Mouse (Mus musculus): ENCODE measurements around the gene Arhgdia. TPM values are rescaled to one million over a fixed set of nuclear protein-coding genes. Genes with fewer than 3 reads are reported as not detected.
A peak's percentile ranks its signal among the peaks of the same experiment; 100 is the strongest.

Gene Arhgdia
- polyA plus RNA-seq, 1 experiment from 2014 or later = 553 TPM

Small RNA genes within 50 kb of the gene (microRNA-seq; reads per million reads assigned to microRNA genes)
- gene Mir6936 (ENCODE audit: borderline number of aligned reads) = 6.7 reads per million, percentile 11 among the genes with 10 or more reads in this experiment

Other genes starting within 250 kb of the Arhgdia start
- gene Actg1, start 233.1 kb downstream of the Arhgdia start, polyA plus RNA-seq (2015; fragmentation: Nextera tagmentation; extraction: Ambion mirVana) = 1,815 and 1,857 TPM in 2 replicates
- gene Fscn2, start 220.1 kb downstream of the Arhgdia start, polyA plus RNA-seq (2015; fragmentation: Nextera tagmentation; extraction: Ambion mirVana) = 0.46 and 0.59 TPM in 2 replicates
- 12.8 and 15.9 TPM in 2 replicates for gene Faap100, start 202.9 kb downstream of the Arhgdia start, polyA plus RNA-seq (2015; fragmentation: Nextera tagmentation; extraction: Ambion mirVana)
- 24.8 and 29.3 TPM in 2 replicates for gene Nploc4, start 143.9 kb downstream of the Arhgdia start, polyA plus RNA-seq (2015; fragmentation: Nextera tagmentation; extraction: Ambion mirVana)
- 1.2 TPM in 2 replicates for gene Tspan10, start 139.0 kb downstream of the Arhgdia start, polyA plus RNA-seq (2015; fragmentation: Nextera tagmentation; extraction: Ambion mirVana)
- 0.14 TPM in 1 of 2 replicates, not detected in the other for gene Pde6g, start 128.1 kb downstream of the Arhgdia start, polyA plus RNA-seq (2015; fragmentation: Nextera tagmentation; extraction: Ambion mirVana)
- 15.5 and 18.5 TPM in 2 replicates for gene Oxld1, start 123.6 kb downstream of the Arhgdia start, polyA plus RNA-seq (2015; fragmentation: Nextera tagmentation; extraction: Ambion mirVana)
- 30.0 and 33.3 TPM in 2 replicates for gene Ccdc137, start 123.5 kb downstream of the Arhgdia start, polyA plus RNA-seq (2015; fragmentation: Nextera tagmentation; extraction: Ambion mirVana)
- gene Arl16, start 114.0 kb downstream of the Arhgdia start, polyA plus RNA-seq (2015; fragmentation: Nextera tagmentation; extraction: Ambion mirVana) = 34.7 and 36.6 TPM in 2 replicates
- 133 and 148 TPM in 2 replicates for gene Mrpl12, start 97.0 kb downstream of the Arhgdia start, polyA plus RNA-seq (2015; fragmentation: Nextera tagmentation; extraction: Ambion mirVana)
- 28.6 and 29.4 TPM in 2 replicates for gene Slc25a10, start 89.8 kb downstream of the Arhgdia start, polyA plus RNA-seq (2015; fragmentation: Nextera tagmentation; extraction: Ambion mirVana)
- gene Gcgr, start 50.9 kb downstream of the Arhgdia start, polyA plus RNA-seq (2015; fragmentation: Nextera tagmentation; extraction: Ambion mirVana) = 0.14 and 0.18 TPM in 2 replicates
- gene Mcrip1, start 31.9 kb downstream of the Arhgdia start, polyA plus RNA-seq (2015; fragmentation: Nextera tagmentation; extraction: Ambion mirVana) = 179 and 196 TPM in 2 replicates
- 13.7 and 17.1 TPM in 2 replicates for gene Ppp1r27, start 30.5 kb downstream of the Arhgdia start, polyA plus RNA-seq (2015; fragmentation: Nextera tagmentation; extraction: Ambion mirVana)
- 254 and 290 TPM in 2 replicates for gene P4hb, start 8.4 kb downstream of the Arhgdia start, polyA plus RNA-seq (2015; fragmentation: Nextera tagmentation; extraction: Ambion mirVana)
- 571 and 587 TPM in 2 replicates for gene Alyref, start 16.7 kb upstream of the Arhgdia start, polyA plus RNA-seq (2015; fragmentation: Nextera tagmentation; extraction: Ambion mirVana)
- 158 and 179 TPM in 2 replicates for gene Anapc11, start 16.8 kb upstream of the Arhgdia start, polyA plus RNA-seq (2015; fragmentation: Nextera tagmentation; extraction: Ambion mirVana)
- 1.6 and 2.1 TPM in 2 replicates for gene Npb, start 26.9 kb upstream of the Arhgdia start, polyA plus RNA-seq (2015; fragmentation: Nextera tagmentation; extraction: Ambion mirVana)
- 113 and 114 TPM in 2 replicates for gene Pcyt2, start 36.3 kb upstream of the Arhgdia start, polyA plus RNA-seq (2015; fragmentation: Nextera tagmentation; extraction: Ambion mirVana)
- gene Sirt7, start 43.6 kb upstream of the Arhgdia start, polyA plus RNA-seq (2015; fragmentation: Nextera tagmentation; extraction: Ambion mirVana) = 100 and 108 TPM in 2 replicates
- gene Mafg, start 52.0 kb upstream of the Arhgdia start, polyA plus RNA-seq (2015; fragmentation: Nextera tagmentation; extraction: Ambion mirVana) = 16.5 and 18.7 TPM in 2 replicates
- 1.7 and 2.9 TPM in 2 replicates for gene Pycr1, start 62.1 kb upstream of the Arhgdia start, polyA plus RNA-seq (2015; fragmentation: Nextera tagmentation; extraction: Ambion mirVana)
- gene Myadml2, start 66.5 kb upstream of the Arhgdia start, polyA plus RNA-seq (2015; fragmentation: Nextera tagmentation; extraction: Ambion mirVana) = 0.56 and 0.86 TPM in 2 replicates
- 0.18 TPM in 1 of 2 replicates, not detected in the other for gene Notum, start 79.6 kb upstream of the Arhgdia start, polyA plus RNA-seq (2015; fragmentation: Nextera tagmentation; extraction: Ambion mirVana)
- 116 and 120 TPM in 2 replicates for gene Aspscr1, start 91.3 kb upstream of the Arhgdia start, polyA plus RNA-seq (2015; fragmentation: Nextera tagmentation; extraction: Ambion mirVana)
- gene Cenpx, start 132.1 kb upstream of the Arhgdia start, polyA plus RNA-seq (2015; fragmentation: Nextera tagmentation; extraction: Ambion mirVana) = 191 and 212 TPM in 2 replicates
- 32.6 and 33.5 TPM in 2 replicates for gene Lrrc45, start 132.3 kb upstream of the Arhgdia start, polyA plus RNA-seq (2015; fragmentation: Nextera tagmentation; extraction: Ambion mirVana)
- 16.6 and 17.4 TPM in 2 replicates for gene Rac3, start 139.8 kb upstream of the Arhgdia start, polyA plus RNA-seq (2015; fragmentation: Nextera tagmentation; extraction: Ambion mirVana)
- gene Dcxr, start 145.7 kb upstream of the Arhgdia start, polyA plus RNA-seq (2015; fragmentation: Nextera tagmentation; extraction: Ambion mirVana) = 78.7 and 80.4 TPM in 2 replicates
- gene Cbr2, start 150.5 kb upstream of the Arhgdia start, polyA plus RNA-seq (2015; fragmentation: Nextera tagmentation; extraction: Ambion mirVana) = 179 and 229 TPM in 2 replicates
- 9.7 and 11.5 TPM in 2 replicates for gene Hmga1b, start 181.2 kb upstream of the Arhgdia start, polyA plus RNA-seq (2015; fragmentation: Nextera tagmentation; extraction: Ambion mirVana)
- gene Rfng, start 202.6 kb upstream of the Arhgdia start, polyA plus RNA-seq (2015; fragmentation: Nextera tagmentation; extraction: Ambion mirVana) = 23.7 and 30.1 TPM in 2 replicates
- gene Gps1, start 202.6 kb upstream of the Arhgdia start, polyA plus RNA-seq (2015; fragmentation: Nextera tagmentation; extraction: Ambion mirVana) = 130 and 134 TPM in 2 replicates
- 87.0 and 92.2 TPM in 2 replicates for gene Dus1l, start 214.8 kb upstream of the Arhgdia start, polyA plus RNA-seq (2015; fragmentation: Nextera tagmentation; extraction: Ambion mirVana)
- 22.3 and 25.3 TPM in 2 replicates for gene Fasn, start 242.9 kb upstream of the Arhgdia start, polyA plus RNA-seq (2015; fragmentation: Nextera tagmentation; extraction: Ambion mirVana)